Mouse (Mus musculus) megakaryocyte-erythroid progenitor cell, adult 5 weeks (primary cell): ENCODE results near the gene Cep295nl. TPM values are rescaled to one million over a fixed set of nuclear protein-coding genes. Genes with fewer than 3 reads are reported as not detected.

Source experiments
- polyA plus RNA-seq: library from polyadenylated mRNA; stranded (reverse); fragments of >175 nt; gene quantifications from 2 replicates; pipeline ENCODE4 v1.2.3, GENCODE M21; 2012

The Cep295nl gene
- 0.10 and 0.26 TPM in 2 replicates for polyA plus RNA-seq

GRCm38 (mm10) chr11:118342400-118342981, at the start of gene Cep295nl:
Cep295nl (minus strand) TSS chr11:118342500.

GRCm38 (mm10) chr11:118355640-118356039, 13.3 kb upstream of the Cep295nl start, which contains the start of gene Timp2:
Timp2 (minus strand) TSS chr11:118355740.

GRCm38 (mm10) chr11:118289999-118290889, 52.1 kb downstream of the Cep295nl start, which contains the start of gene Usp36:
Usp36 (minus strand) TSS chr11:118290244.

Other genes starting within 250 kb of the Cep295nl start
- gene Dnah17, start 211.9 kb downstream of the Cep295nl start, polyA plus RNA-seq: 0.09 and 0.22 TPM in 2 replicates
- 19.1 and 19.7 TPM in 2 replicates for gene Cyth1, start 93.9 kb downstream of the Cep295nl start, polyA plus RNA-seq
- 51.2 and 69.6 TPM in 2 replicates for gene Usp36, start 52.3 kb downstream of the Cep295nl start, polyA plus RNA-seq
- 3.4 and 4.6 TPM in 2 replicates for gene Timp2, start 13.2 kb upstream of the Cep295nl start, polyA plus RNA-seq
- gene Lgals3bp, start 59.6 kb upstream of the Cep295nl start, polyA plus RNA-seq: 112 TPM in 2 replicates
- gene Cant1, start 76.6 kb upstream of the Cep295nl start, polyA plus RNA-seq: 57.4 and 63.3 TPM in 2 replicates
- not detected in 2 replicates for gene C1qtnf1, start 85.7 kb upstream of the Cep295nl start, polyA plus RNA-seq
- 14.5 and 21.7 TPM in 2 replicates for gene Engase, start 134.3 kb upstream of the Cep295nl start, polyA plus RNA-seq